Mouse (Mus musculus): ENCODE data around the gene Ptpre.

DNA sequence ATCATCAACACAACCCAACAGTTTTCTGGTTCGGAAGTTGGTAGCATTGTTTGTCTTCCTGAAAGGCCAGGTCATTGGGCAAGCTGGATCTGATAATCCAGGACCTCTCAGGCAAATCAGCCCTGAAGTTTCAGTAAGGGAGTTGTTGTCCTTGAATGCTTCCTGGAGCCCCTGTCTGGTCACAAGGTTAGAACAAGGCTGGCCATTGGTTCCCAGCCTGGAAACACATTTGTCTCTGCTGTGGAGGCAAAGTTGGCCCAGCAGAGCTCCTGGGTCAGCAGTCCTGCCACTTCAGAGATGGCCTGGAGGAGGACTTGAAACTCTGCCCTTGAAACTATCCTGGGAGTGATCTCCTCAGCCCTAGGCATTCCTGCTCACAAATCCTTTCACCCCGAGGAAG is 2.1 kb downstream of the Ptpre start:
- TF ChIP-seq CTCF (IDR thresholded peaks at IDR 0.05; ENCODE audit: low read depth, low read length) (no peak), POLR2A (IDR thresholded peaks at IDR 0.05; ENCODE audit: extremely low read depth, insufficient read depth, low read length) (no peak)

All from liver, adult 2 months (tissue).